Mouse (Mus musculus): ENCODE measurements at regions not wholly inside any gene's neighbourhood (a gene's known extent, or its start where the extent isn't known, plus 50 kb on each side); places are given as distances from the start of the nearest gene placed in this dataset.

GRCm38 (mm10) chr1:35765692-35766091 is 302.5 kb upstream of the Hs6st1 start:
- DNase-seq (ENCODE audit: extremely low spot score in 1 of 2, low spot score in 1 of 2) = no peak

GRCm38 (mm10) chr1:35766271-35766670 is 301.9 kb upstream of the Hs6st1 start:
- DNase-seq (ENCODE audit: extremely low spot score in 1 of 2, low spot score in 1 of 2) = no peak

- peak in 1 of 2 experiments; percentile 23 for DNase-seq (ENCODE audit: extremely low spot score in 1 of 2, low spot score in 1 of 2)
Measured at GRCm38 (mm10) chr1:35772567-35772966, 295.6 kb upstream of the Hs6st1 start.

GRCm38 (mm10) chr1:35774566-35774965 is 293.6 kb upstream of the Hs6st1 start:
- no peak for DNase-seq (ENCODE audit: extremely low spot score in 1 of 2, low spot score in 1 of 2)

GRCm38 (mm10) chr1:35782668-35783067 is 285.5 kb upstream of the Hs6st1 start:
- DNase-seq (ENCODE audit: extremely low spot score in 1 of 2, low spot score in 1 of 2) = no peak

- DNase-seq (ENCODE audit: extremely low spot score in 1 of 2, low spot score in 1 of 2) = no peak
Measured at GRCm38 (mm10) chr1:35783427-35783826, 284.8 kb upstream of the Hs6st1 start.

- DNase-seq (ENCODE audit: extremely low spot score in 1 of 2, low spot score in 1 of 2) = no peak
Measured at GRCm38 (mm10) chr1:35786241-35786640, 282.0 kb upstream of the Hs6st1 start.

GRCm38 (mm10) chr1:35786668-35787213 is 281.5 kb upstream of the Hs6st1 start:
- DNase-seq (ENCODE audit: extremely low spot score in 1 of 2, low spot score in 1 of 2) = no peak

- no peak for DNase-seq (ENCODE audit: extremely low spot score in 1 of 2, low spot score in 1 of 2)
Measured at GRCm38 (mm10) chr1:35797064-35797463, 271.1 kb upstream of the Hs6st1 start.

- no peak for DNase-seq (ENCODE audit: extremely low spot score in 1 of 2, low spot score in 1 of 2)
Measured at GRCm38 (mm10) chr1:35797526-35797925, 270.7 kb upstream of the Hs6st1 start.

- no peak for DNase-seq (ENCODE audit: extremely low spot score in 1 of 2, low spot score in 1 of 2)
Measured at GRCm38 (mm10) chr1:35805546-35805945, 262.7 kb upstream of the Hs6st1 start.

GRCm38 (mm10) chr1:35806329-35806728 is 261.9 kb upstream of the Hs6st1 start:
- no peak for DNase-seq (ENCODE audit: extremely low spot score in 1 of 2, low spot score in 1 of 2)

GRCm38 (mm10) chr1:35806731-35807130 is 261.5 kb upstream of the Hs6st1 start:
- DNase-seq (ENCODE audit: extremely low spot score in 1 of 2, low spot score in 1 of 2) = no peak

- DNase-seq (ENCODE audit: extremely low spot score in 1 of 2, low spot score in 1 of 2) = no peak
Measured at GRCm38 (mm10) chr1:35808894-35809293, 259.3 kb upstream of the Hs6st1 start.

- no peak for DNase-seq (ENCODE audit: extremely low spot score in 1 of 2, low spot score in 1 of 2)
Measured at GRCm38 (mm10) chr1:35809341-35809740, 258.9 kb upstream of the Hs6st1 start.

GRCm38 (mm10) chr1:35810571-35811342 is 257.4 kb upstream of the Hs6st1 start:
- no peak for DNase-seq (ENCODE audit: extremely low spot score in 1 of 2, low spot score in 1 of 2)

- DNase-seq (ENCODE audit: extremely low spot score in 1 of 2, low spot score in 1 of 2) = no peak
Measured at GRCm38 (mm10) chr1:35811380-35811779, 256.8 kb upstream of the Hs6st1 start.

- DNase-seq (ENCODE audit: extremely low spot score in 1 of 2, low spot score in 1 of 2) = no peak
Measured at GRCm38 (mm10) chr1:35811795-35812194, 256.4 kb upstream of the Hs6st1 start.

- DNase-seq (ENCODE audit: extremely low spot score in 1 of 2, low spot score in 1 of 2) = no peak
Measured at GRCm38 (mm10) chr1:35813625-35814024, 254.6 kb upstream of the Hs6st1 start.

- no peak for DNase-seq (ENCODE audit: extremely low spot score in 1 of 2, low spot score in 1 of 2)
Measured at GRCm38 (mm10) chr1:35814207-35814606, 254.0 kb upstream of the Hs6st1 start.

- no peak for DNase-seq (ENCODE audit: extremely low spot score in 1 of 2, low spot score in 1 of 2)
Measured at GRCm38 (mm10) chr1:35814751-35815150, 253.4 kb upstream of the Hs6st1 start.

GRCm38 (mm10) chr1:35821791-35822190 is 246.4 kb upstream of the Hs6st1 start:
- DNase-seq (ENCODE audit: extremely low spot score in 1 of 2, low spot score in 1 of 2) = no peak
